Mouse (Mus musculus) ES-E14 (cell line): ENCODE data around the gene Jmjd8.

Experiments used
- CHD2 ChIP-seq: IDR thresholded peaks from 2 replicates; pipeline ENCODE4 v1.6.1; 2014; ENCODE audit warnings: mild to moderate bottlenecking, low read depth, low read length, inconsistent platforms
- HCFC1 ChIP-seq: IDR thresholded peaks from 2 replicates; pipeline ENCODE4 v1.6.1; 2012; ENCODE audit warnings: low read length, inconsistent platforms, borderline replicate concordance; ENCODE audit not compliant: insufficient read depth
- ZC3H11A ChIP-seq: IDR thresholded peaks from 2 replicates; pipeline ENCODE4 v1.6.1; 2012; ENCODE audit warnings: low read depth, mild to moderate bottlenecking, inconsistent platforms, low read length, borderline replicate concordance
- ZNF384 ChIP-seq: IDR thresholded peaks from 2 replicates; pipeline ENCODE4 v1.6.1; 2012; ENCODE audit warnings: low read depth, low read length, inconsistent platforms

GRCm38 (mm10) chr17:25795609-25796092, 33.0 kb upstream of the Jmjd8 start, which contains the start of gene AC134908.4:
- TF ChIP-seq HCFC1 = no peak
- no peak for TF ChIP-seq CHD2
- TF ChIP-seq ZC3H11A = no peak
- no peak for TF ChIP-seq ZNF384
